Mouse (Mus musculus): ENCODE data around the gene Gm21028. TPM values are rescaled to one million over a fixed set of nuclear protein-coding genes. Genes with fewer than 3 reads are reported as not detected.

Gm21028 gene
- not detected in 2 replicates for polyA plus RNA-seq (2015; fragmentation: Nextera tagmentation; extraction: Ambion mirVana)

GRCm38 (mm10) chr7:42578488-42578887 is at the start of gene Gm21028:
Gm21028 (minus strand) TSS chr7:42578588.

GRCm38 (mm10) chr7:42592413-42592812 is 14.0 kb upstream of the Gm21028 start, which contains the start of gene Zfp977:
Zfp977 (minus strand) TSS chr7:42592547.

Other genes with a start within 250 kb of the Gm21028 start
- not detected in 2 replicates for gene 4933421I07Rik, start 130.5 kb downstream of the Gm21028 start, polyA plus RNA-seq (2015; fragmentation: Nextera tagmentation; extraction: Ambion mirVana)
- 4.5 and 5.5 TPM in 2 replicates for gene Zfp141, start 72.8 kb downstream of the Gm21028 start, polyA plus RNA-seq (2015; fragmentation: Nextera tagmentation; extraction: Ambion mirVana)
- gene Zfp977, start 14.0 kb upstream of the Gm21028 start, polyA plus RNA-seq (2015; fragmentation: Nextera tagmentation; extraction: Ambion mirVana): 0.22 and 0.44 TPM in 2 replicates
- gene Zfp976, start 64.0 kb upstream of the Gm21028 start, polyA plus RNA-seq (2015; fragmentation: Nextera tagmentation; extraction: Ambion mirVana): 0.78 and 1.2 TPM in 2 replicates
- gene Zfp975, start 114.2 kb upstream of the Gm21028 start, polyA plus RNA-seq (2015; fragmentation: Nextera tagmentation; extraction: Ambion mirVana): 2.2 and 2.7 TPM in 2 replicates
- gene Gm17067, start 148.4 kb upstream of the Gm21028 start, polyA plus RNA-seq (2015; fragmentation: Nextera tagmentation; extraction: Ambion mirVana): 0.05 TPM in 1 of 2 replicates, not detected in the other
- not detected in 2 replicates for gene Vmn2r62, start 214.9 kb upstream of the Gm21028 start, polyA plus RNA-seq (2015; fragmentation: Nextera tagmentation; extraction: Ambion mirVana)